Mouse (Mus musculus) megakaryocyte-erythroid progenitor cell, adult 5 weeks (primary cell): Measurements from ENCODE around the gene Psg25. TPM values are rescaled to one million over a fixed set of nuclear protein-coding genes. Genes with fewer than 3 reads are reported as not detected.

ENCODE experiments used
- polyA plus RNA-seq: library from polyadenylated mRNA; stranded (reverse); fragments of >175 nt; gene quantifications from 2 replicates; pipeline ENCODE4 v1.2.3, GENCODE M21; 2012

Gene Psg25
- polyA plus RNA-seq: not detected in 2 replicates

DNA sequence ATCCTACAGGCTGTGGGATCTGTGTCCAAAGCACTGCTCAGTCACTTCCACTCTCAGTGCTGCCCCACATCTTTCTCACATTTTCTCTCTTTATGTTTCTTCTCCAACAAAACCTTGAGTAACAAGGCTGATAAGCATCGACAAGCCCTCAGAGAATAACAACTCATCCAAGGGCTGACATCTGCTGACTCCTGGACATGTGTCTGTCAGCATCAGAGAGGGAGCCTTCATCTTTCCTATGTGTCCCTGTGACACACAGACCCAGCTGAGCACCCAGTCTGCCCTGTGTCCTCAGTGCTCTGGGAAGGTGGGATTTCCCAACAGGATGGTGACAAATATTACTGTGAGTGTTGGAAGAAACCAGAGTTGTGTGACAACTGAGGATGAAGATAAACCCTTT, at the start of gene Psg25:
Gene Psg25 (minus strand): TSS at position 101 of the 400 bp plus-strand sequence.

GRCm38 (mm10) chr7:18567205-18567604, 35.1 kb upstream of the Psg25 start, which contains the start of gene Psg27:
TSS of gene Psg27 (minus strand) at chr7:18567305.

DNA sequence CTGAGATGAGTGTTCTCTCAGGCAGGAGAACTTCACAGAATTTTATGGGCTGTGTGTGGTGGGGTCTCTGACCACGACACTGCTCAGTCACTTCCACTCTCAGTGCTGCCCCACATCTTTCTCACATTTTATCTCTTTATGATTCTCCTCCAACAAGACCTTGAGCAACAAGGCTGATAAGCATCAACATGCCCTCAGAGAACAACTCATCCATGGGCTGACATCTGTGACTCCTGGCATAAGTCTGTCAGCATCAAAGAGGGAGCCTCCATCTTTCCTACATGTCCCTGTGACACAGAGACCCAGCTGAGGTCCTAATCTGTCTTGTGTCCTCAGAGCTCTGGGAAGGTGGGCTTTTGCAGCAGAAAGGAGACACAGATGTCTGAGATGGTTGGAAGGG, 48.0 kb downstream of the Psg25 start, which contains the start of gene Psg26:
Gene Psg26 (minus strand): TSS at position 101 of the 400 bp plus-strand sequence.

Other genes with a start within 250 kb of the Psg25 start
- not detected in 2 replicates for gene Psg18, start 177.3 kb downstream of the Psg25 start, polyA plus RNA-seq
- not detected in 2 replicates for gene Psg28, start 100.2 kb downstream of the Psg25 start, polyA plus RNA-seq
- gene Psg26, start 48.1 kb downstream of the Psg25 start, polyA plus RNA-seq: not detected in 2 replicates
- gene Psg27, start 35.0 kb upstream of the Psg25 start, polyA plus RNA-seq: not detected in 2 replicates
- gene Psg23, start 84.2 kb upstream of the Psg25 start, polyA plus RNA-seq: 0.07 TPM in 1 of 2 replicates, not detected in the other
- gene Psg21, start 124.5 kb upstream of the Psg25 start, polyA plus RNA-seq: 0.02 TPM in 1 of 2 replicates, not detected in the other
- gene Psg20, start 153.9 kb upstream of the Psg25 start, polyA plus RNA-seq: not detected in 2 replicates
- gene Psg22, start 185.8 kb upstream of the Psg25 start, polyA plus RNA-seq: not detected in 2 replicates